25 mouse cellular contexts compared by ENCODE assay signal in genomic region chr13:103198210-103198940, GRCm38 (mm10).
DNase-seq lines count a peak whose midpoint lies in the region; ATAC-seq lines count a peak whose summit lies in the region.
"Had no signal": no experiment of that assay in that cellular context is flagged by ENCODE, and none has a peak within 500 bp of the region (broad histone marks: within the 10 kb centered on the region; RNA-seq: fewer than 3 reads in every experiment).

No protein-coding gene starts in this region.

- H3K4me2 ChIP-seq in hindbrain, embryonic 11.5 days (replicated peaks; ENCODE audit: low read depth, low read length): no peak overlapping the region
- no peak overlapping the region for H3K4me2 ChIP-seq in hindbrain, embryonic 14.5 days (replicated peaks)
- no peak overlapping the region for H3K4me2 ChIP-seq in midbrain, embryonic 12.5 days (replicated peaks)
- no peak overlapping the region for H3K4me2 ChIP-seq in midbrain, embryonic 14.5 days (ENCODE audit: low read length)
- H3K4me2 ChIP-seq: heart, embryonic 13.5 days; kidney, embryonic 15.5 days; liver, embryonic 12.5 days had no signal

- no peak overlapping the region for H3K9ac ChIP-seq in hindbrain, embryonic 11.5 days (ENCODE audit: low read depth, low read length)
- no peak overlapping the region for H3K9ac ChIP-seq in hindbrain, embryonic 14.5 days
- H3K9ac ChIP-seq in midbrain, embryonic 12.5 days (replicated peaks): no peak overlapping the region
- no peak overlapping the region for H3K9ac ChIP-seq in midbrain, embryonic 14.5 days (replicated peaks; ENCODE audit: low read length)
- H3K9ac ChIP-seq: heart, embryonic 13.5 days; kidney, embryonic 15.5 days; liver, embryonic 12.5 days; liver, postnatal 0 days had no signal

- H3K27ac ChIP-seq in hindbrain, embryonic 11.5 days (ENCODE audit: low read depth, low read length): no peak overlapping the region
- no peak overlapping the region for H3K27ac ChIP-seq in hindbrain, embryonic 14.5 days
- H3K27ac ChIP-seq in midbrain, embryonic 12.5 days (replicated peaks): peak overlapping the region; percentile 54
- H3K27ac ChIP-seq in midbrain, embryonic 10.5 days (replicated peaks): no peak overlapping the region
- H3K27ac ChIP-seq in midbrain, embryonic 14.5 days (replicated peaks; ENCODE audit: low read depth, low read length): peak overlapping the region; percentile 27
- H3K27ac ChIP-seq: heart, embryonic 13.5 days; kidney, embryonic 15.5 days; layer of hippocampus, adult 2 months; liver, embryonic 12.5 days had no signal

- no peak overlapping the region for H3K4me3 ChIP-seq in hindbrain, embryonic 11.5 days (ENCODE audit: low read depth, low read length)
- no peak overlapping the region for H3K4me3 ChIP-seq in hindbrain, embryonic 14.5 days (replicated peaks; ENCODE audit: low read length)
- H3K4me3 ChIP-seq in midbrain, embryonic 12.5 days: no peak overlapping the region
- H3K4me3 ChIP-seq in midbrain, embryonic 10.5 days: no peak overlapping the region
- H3K4me3 ChIP-seq in midbrain, embryonic 14.5 days (replicated peaks; ENCODE audit: low read depth, low read length): no peak overlapping the region
- H3K4me3 ChIP-seq: erythroblast, embryonic 14.5 days; heart, embryonic 13.5 days; kidney, embryonic 15.5 days; layer of hippocampus, adult 2 months; left cerebral cortex, adult 2 months; liver, embryonic 12.5 days had no signal

- H3K36me3 ChIP-seq in hindbrain, embryonic 11.5 days (ENCODE audit: control insufficient read depth, insufficient read depth, low read length): no peaks in the 10 kb centered on the region
- no peaks in the 10 kb centered on the region for H3K36me3 ChIP-seq in hindbrain, embryonic 14.5 days (replicated peaks; ENCODE audit: control insufficient read depth, insufficient read depth)
- H3K36me3 ChIP-seq in midbrain, embryonic 12.5 days: no peaks in the 10 kb centered on the region
- no peaks in the 10 kb centered on the region for H3K36me3 ChIP-seq in midbrain, embryonic 10.5 days
- no peaks in the 10 kb centered on the region for H3K36me3 ChIP-seq in midbrain, embryonic 14.5 days (ENCODE audit: control insufficient read depth, insufficient read depth, low read length)
- H3K36me3 ChIP-seq: heart, embryonic 13.5 days; kidney, embryonic 15.5 days; liver, embryonic 12.5 days had no signal

- H3K9me3 ChIP-seq in hindbrain, embryonic 11.5 days (ENCODE audit: control insufficient read depth, low read length): no peaks in the 10 kb centered on the region
- no peaks in the 10 kb centered on the region for H3K9me3 ChIP-seq in hindbrain, embryonic 14.5 days (ENCODE audit: control insufficient read depth, low read length)
- H3K9me3 ChIP-seq in midbrain, embryonic 12.5 days: no peaks in the 10 kb centered on the region
- H3K9me3 ChIP-seq in midbrain, embryonic 10.5 days (replicated peaks): no peaks in the 10 kb centered on the region
- H3K9me3 ChIP-seq in midbrain, embryonic 14.5 days (ENCODE audit: control insufficient read depth, low read length): no peaks in the 10 kb centered on the region
- H3K9me3 ChIP-seq: heart, embryonic 13.5 days; kidney, embryonic 15.5 days; liver, embryonic 12.5 days had no signal

- WGBS in hindbrain, embryonic 11.5 days: 78% methylated on average over 9 of the region's 9 CpGs
- WGBS in hindbrain, embryonic 14.5 days: 66% methylated on average over 9 of the region's 9 CpGs
- WGBS in midbrain, embryonic 12.5 days: 70% methylated on average over 9 of the region's 9 CpGs
- WGBS in midbrain, embryonic 10.5 days: 86% methylated on average over 9 of the region's 9 CpGs
- 66% methylated on average over 9 of the region's 9 CpGs for WGBS in midbrain, embryonic 14.5 days

- H3K4me1 ChIP-seq in hindbrain, embryonic 11.5 days (replicated peaks; ENCODE audit: control insufficient read depth, insufficient read depth, low read length): no peaks in the 10 kb centered on the region
- peaks cover 7% of the 10 kb centered on the region; the same call in 1 of the 2 replicates for H3K4me1 ChIP-seq in hindbrain, embryonic 14.5 days (replicated peaks; ENCODE audit: control insufficient read depth, insufficient read depth, low read length)
- H3K4me1 ChIP-seq in midbrain, embryonic 12.5 days: no peaks in the 10 kb centered on the region; the same call in 1 of the 2 replicates
- H3K4me1 ChIP-seq in midbrain, embryonic 10.5 days: peaks cover 14% of the 10 kb centered on the region
- peaks cover 12% of the 10 kb centered on the region; the same call in 1 of the 2 replicates for H3K4me1 ChIP-seq in midbrain, embryonic 14.5 days (ENCODE audit: control insufficient read depth, insufficient read depth, low read length)
- H3K4me1 ChIP-seq: kidney, embryonic 15.5 days; liver, embryonic 12.5 days had no signal

- no peak for DNase-seq in hindbrain, embryonic 11.5 days (ENCODE audit: low spot score)
- no peak for DNase-seq in hindbrain, embryonic 14.5 days (ENCODE audit: low spot score)
- no peak for DNase-seq in midbrain, embryonic 10.5 days (ENCODE audit: low spot score)
- DNase-seq in midbrain, embryonic 14.5 days: peak; percentile 40
- DNase-seq in left cerebral cortex, adult 9 months (ENCODE audit: low spot score in 2 of 2): no peak
- no peak for DNase-seq in gastrocnemius, postnatal 10 days
- DNase-seq: adrenal gland, postnatal 14 days; cerebellum, adult 18-20 months; cerebellum, postnatal 14 days; gastrocnemius, postnatal 14 days; heart, postnatal 10 days; kidney, adult 11 months; kidney, postnatal 25 days; liver, postnatal 0 days; lung, postnatal 36 days; thymus, postnatal 4 days had no signal

- H3K27me3 ChIP-seq in hindbrain, embryonic 11.5 days (ENCODE audit: control insufficient read depth, insufficient read depth, low read length): no peaks in the 10 kb centered on the region
- H3K27me3 ChIP-seq in hindbrain, embryonic 14.5 days (ENCODE audit: control insufficient read depth, insufficient read depth, low read length): no peaks in the 10 kb centered on the region
- H3K27me3 ChIP-seq in midbrain, embryonic 12.5 days: no peaks in the 10 kb centered on the region
- H3K27me3 ChIP-seq in midbrain, embryonic 10.5 days (ENCODE audit: low read depth, poor library complexity, severe bottlenecking): no peaks in the 10 kb centered on the region
- H3K27me3 ChIP-seq in midbrain, embryonic 14.5 days (ENCODE audit: control insufficient read depth, insufficient read depth, low read length): no peaks in the 10 kb centered on the region
- H3K27me3 ChIP-seq: heart, embryonic 13.5 days; kidney, embryonic 15.5 days; liver, embryonic 12.5 days had no signal

- ATAC-seq in hindbrain, embryonic 11.5 days (ENCODE audit: low FRiP score): peak; percentile 53; the same call in 1 of the 2 replicates
- no peak for ATAC-seq in hindbrain, embryonic 14.5 days (ENCODE audit: low FRiP score)
- peak; percentile 60; the same call in 1 of the 2 replicates for ATAC-seq in midbrain, embryonic 12.5 days (ENCODE audit: low FRiP score, low read depth)
- peak; percentile 48; the same call in 1 of the 2 replicates for ATAC-seq in midbrain, embryonic 14.5 days (ENCODE audit: low FRiP score, low TSS enrichment)
- ATAC-seq: CD4-positive, CD25-positive, alpha-beta regulatory T cell, adult 4 months; inflammation-experienced regulatory T-cells, adult 6 months; liver, embryonic 12.5 days; liver, postnatal 0 days had no signal

Comparison
In these comparisons a context has a peak if more than half of its experiments do, and no peak if none do; other contexts are left out.
1. H3K27ac ChIP-seq: peak in midbrain, embryonic 12.5 days (single experiment) and midbrain, embryonic 14.5 days (single experiment); none in hindbrain, embryonic 11.5 days (single experiment), hindbrain, embryonic 14.5 days (single experiment) and midbrain, embryonic 10.5 days (single experiment).